Mouse (Mus musculus) spleen, adult 2 months (tissue): ENCODE results near the gene Mapt.

ENCODE experiments used
- CTCF ChIP-seq: fragments of 200-500 bp; IDR thresholded peaks from 2 replicates; pipeline ENCODE4 v1.5.1; 2011; ENCODE audit warnings: mild to moderate bottlenecking, inconsistent platforms; ENCODE audit not compliant: insufficient read depth, insufficient read length, insufficient replicate concordance; ENCODE audit errors: extremely low read depth
- POLR2A ChIP-seq: fragments of 200-500 bp; IDR thresholded peaks from 2 replicates; pipeline ENCODE4 v1.6.1; 2011; ENCODE audit warnings: low read depth, low read length, inconsistent platforms

DNA sequence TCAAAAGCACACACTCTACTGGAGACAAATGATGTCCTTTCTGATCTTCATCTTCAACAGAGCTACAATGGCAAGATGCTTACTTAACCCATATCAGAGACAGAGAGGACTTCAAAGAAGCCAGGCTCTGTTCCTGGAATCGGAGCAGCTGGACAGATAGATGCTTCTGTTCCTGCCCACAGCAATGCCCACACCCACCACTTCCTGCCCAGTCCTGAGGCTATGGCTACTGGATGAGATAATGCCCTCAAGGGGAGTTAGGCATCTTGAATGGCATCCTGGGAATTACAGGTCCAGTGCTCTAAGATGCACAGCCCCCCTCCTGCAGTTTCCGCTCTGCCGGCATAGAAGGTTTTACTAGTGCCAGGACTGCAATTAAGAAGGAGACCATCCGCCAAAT is 24.6 kb upstream of the Mapt start:
- TF ChIP-seq CTCF (no peak), POLR2A (no peak)
